Mouse (Mus musculus) intestine, embryonic 16.5 days (tissue): Measurements from ENCODE around the gene Cabs1. TPM values are rescaled to one million over a fixed set of nuclear protein-coding genes. Genes with fewer than 3 reads are reported as not detected.

Experiments used
- ATAC-seq: fragments of 200-750 bp; cut with Nextera tagmentation; 2 replicates; pipeline ENCODE4 v1.8.0; 2017; ENCODE audit warnings: moderate TSS enrichment, moderate library complexity
- H3K27ac ChIP-seq: fragments of 300-500 bp; sonication (generic); 2 replicates; pipeline ENCODE4 v1.5.1; 2014; ENCODE audit warnings: mild to moderate bottlenecking, low read length
- H3K27me3 ChIP-seq: fragments of 300-500 bp; sonication (generic); replicated peaks from 2 replicates; pipeline ENCODE4 v1.6.1; 2014; ENCODE audit warnings: low read length, control low read depth, mixed read lengths; ENCODE audit not compliant: control insufficient read depth, insufficient read depth
- H3K36me3 ChIP-seq: fragments of 300-500 bp; sonication (generic); 2 replicates; pipeline ENCODE4 v1.6.1; 2014; ENCODE audit warnings: low read length, control low read depth; ENCODE audit not compliant: control insufficient read depth, insufficient read depth
- H3K4me1 ChIP-seq: fragments of 300-500 bp; sonication (generic); 2 replicates; pipeline ENCODE4 v1.6.1; 2014; ENCODE audit warnings: low read length, control low read depth, mixed read lengths; ENCODE audit not compliant: control insufficient read depth, insufficient read depth
- H3K4me2 ChIP-seq: fragments of 300-500 bp; sonication (generic); 2 replicates; pipeline ENCODE4 v1.6.1; 2014; ENCODE audit warnings: low read depth, low read length, control low read depth
- H3K4me3 ChIP-seq: fragments of 300-500 bp; sonication (generic); 2 replicates; pipeline ENCODE4 v1.5.1; 2014; ENCODE audit warnings: mild to moderate bottlenecking, low read length
- H3K9ac ChIP-seq: fragments of 300-500 bp; sonication (generic); 2 replicates; pipeline ENCODE4 v1.6.1; 2014; ENCODE audit warnings: low read depth, low read length
- H3K9me3 ChIP-seq: fragments of 300-500 bp; sonication (generic); 2 replicates; pipeline ENCODE4 v1.6.1; 2016; ENCODE audit warnings: low read length, control low read depth; ENCODE audit not compliant: control insufficient read depth
- WGBS: fragments of 180-500 bp; shearing (Covaris S2); extraction: QIAGEN DNeasy Blood & Tissue Kit; methylation state at CpG from one replicate; pipeline ENCODE4 v1.1.7; 2014; 5-methylcytosine and 5-hydroxymethylcytosine counted together
- polyA plus RNA-seq: library from polyadenylated mRNA; unstranded; fragments of >200 nt; fragmentation: Nextera tagmentation; extraction: Ambion mirVana; gene quantifications from 2 replicates; pipeline ENCODE4 v1.2.1, GENCODE M21; 2015

The Cabs1 gene
- not detected in 2 replicates for polyA plus RNA-seq

GRCm38 (mm10) chr5:87979139-87979538, at the start of gene Cabs1:
Gene Cabs1, plus strand, starts transcription at chr5:87979439.
- no peak within 1 kb of the TSS for H3K4me3 ChIP-seq
- H3K9me3 ChIP-seq, result no peaks in the 10 kb centered on the region
- no peak for ATAC-seq
- H3K36me3 ChIP-seq, result no peaks in the 10 kb centered on the region
- WGBS, result 89% methylated on average over 3 of the region's 3 CpGs
- H3K27me3 ChIP-seq, result no peaks in the 10 kb centered on the region
- H3K4me2 ChIP-seq, result no peak within 1 kb of the TSS
- H3K4me1 ChIP-seq, result no peaks in the 10 kb centered on the region
- H3K9ac ChIP-seq, result no peak within 1 kb of the TSS
- no peak within 1 kb of the TSS for H3K27ac ChIP-seq

GRCm38 (mm10) chr5:87931603-87932002, 47.6 kb upstream of the Cabs1 start:
- ATAC-seq, result no peak

GRCm38 (mm10) chr5:87940752-87941151, 38.5 kb upstream of the Cabs1 start:
- H3K27me3 ChIP-seq, result no peaks in the 10 kb centered on the region
- no peak for ATAC-seq
- H3K9me3 ChIP-seq, result no peaks in the 10 kb centered on the region
- no peaks in the 10 kb centered on the region for H3K36me3 ChIP-seq
- H3K4me3 ChIP-seq, result no peak overlapping the region
- H3K27ac ChIP-seq, result no peak overlapping the region
- H3K4me2 ChIP-seq, result no peak overlapping the region
- H3K9ac ChIP-seq, result no peak overlapping the region
- H3K4me1 ChIP-seq, result no peaks in the 10 kb centered on the region
- WGBS, result 37% methylated on average over 3 of the region's 3 CpGs

More at GRCm38 (mm10) chr5:87931603-87932002, 47.6 kb upstream of the Cabs1 start:
- Histone ChIP-seq H3K4me1 (no peaks in the 10 kb centered on the region), H3K4me3 (no peak overlapping the region), H3K9ac (no peak overlapping the region), H3K4me2 (no peak overlapping the region), H3K9me3 (no peaks in the 10 kb centered on the region), H3K27me3 (no peaks in the 10 kb centered on the region), H3K27ac (no peak overlapping the region), H3K36me3 (no peaks in the 10 kb centered on the region)
- WGBS, result 62% methylated on average over 1 of the region's 1 CpGs

GRCm38 (mm10) chr5:87942515-87942914, 36.7 kb upstream of the Cabs1 start:
- H3K9ac ChIP-seq, result no peak overlapping the region
- no peak overlapping the region for H3K27ac ChIP-seq
- no peak overlapping the region for H3K4me2 ChIP-seq
- H3K4me1 ChIP-seq, result no peaks in the 10 kb centered on the region
- H3K9me3 ChIP-seq, result no peaks in the 10 kb centered on the region
- ATAC-seq, result no peak
- H3K4me3 ChIP-seq, result no peak overlapping the region
- no peaks in the 10 kb centered on the region for H3K36me3 ChIP-seq
- no peaks in the 10 kb centered on the region for H3K27me3 ChIP-seq

- no peaks in the 10 kb centered on the region for H3K9me3 ChIP-seq
- H3K36me3 ChIP-seq, result no peaks in the 10 kb centered on the region
- no peak overlapping the region for H3K4me3 ChIP-seq
- H3K4me2 ChIP-seq, result no peak overlapping the region
- H3K27me3 ChIP-seq, result no peaks in the 10 kb centered on the region
- no peak overlapping the region for H3K9ac ChIP-seq
- no peak for ATAC-seq
- no peak overlapping the region for H3K27ac ChIP-seq
- H3K4me1 ChIP-seq, result no peaks in the 10 kb centered on the region
Observed at GRCm38 (mm10) chr5:87951836-87952235, 27.4 kb upstream of the Cabs1 start.

GRCm38 (mm10) chr5:87969201-87969600, 10.0 kb upstream of the Cabs1 start, which contains the start of the genes 2310003L06Rik and Gm28434:
Gene 2310003L06Rik, plus strand, starts transcription at chr5:87969459.
Gene Gm28434, plus strand, starts transcription at chr5:87969517.
- no peak within 1 kb of the TSS for H3K27ac ChIP-seq

GRCm38 (mm10) chr5:87982468-87983214, 3.4 kb downstream of the Cabs1 start:
- Histone ChIP-seq H3K9me3 (no peaks in the 10 kb centered on the region), H3K27ac (no peak overlapping the region), H3K4me1 (no peaks in the 10 kb centered on the region), H3K4me3 (no peak overlapping the region), H3K9ac (no peak overlapping the region), H3K27me3 (no peaks in the 10 kb centered on the region), H3K36me3 (no peaks in the 10 kb centered on the region), H3K4me2 (no peak overlapping the region)
- 59% methylated on average over 3 of the region's 3 CpGs for WGBS
- ATAC-seq, result no peak

More at GRCm38 (mm10) chr5:87969201-87969600, 10.0 kb upstream of the Cabs1 start, which contains the start of the genes 2310003L06Rik and Gm28434:
- Histone ChIP-seq H3K4me2 (no peak within 1 kb of the TSS), H3K4me3 (no peak within 1 kb of the TSS), H3K27me3 (no peaks in the 10 kb centered on the region), H3K9me3 (no peaks in the 10 kb centered on the region), H3K36me3 (no peaks in the 10 kb centered on the region), H3K9ac (no peak within 1 kb of the TSS), H3K4me1 (no peaks in the 10 kb centered on the region)
- no peak for ATAC-seq
- 57% methylated on average over 2 of the region's 2 CpGs for WGBS

GRCm38 (mm10) chr5:88002249-88002648, 23.0 kb downstream of the Cabs1 start, which contains the start of gene Smr3a:
Gene Smr3a, plus strand, starts transcription at chr5:88002549.
- H3K9me3 ChIP-seq, result no peaks in the 10 kb centered on the region
- no peaks in the 10 kb centered on the region for H3K27me3 ChIP-seq
- H3K36me3 ChIP-seq, result no peaks in the 10 kb centered on the region
- H3K27ac ChIP-seq, result no peak within 1 kb of the TSS
- 86% methylated on average over 3 of the region's 3 CpGs for WGBS
- no peak within 1 kb of the TSS for H3K9ac ChIP-seq
- no peak within 1 kb of the TSS for H3K4me2 ChIP-seq
- no peak within 1 kb of the TSS for H3K4me3 ChIP-seq
- H3K4me1 ChIP-seq, result no peaks in the 10 kb centered on the region
- ATAC-seq, result no peak

- Histone ChIP-seq H3K4me2 (no peak overlapping the region), H3K4me3 (no peak overlapping the region)
- no peak for ATAC-seq
Observed at GRCm38 (mm10) chr5:88005241-88005640, 26.0 kb downstream of the Cabs1 start.

More at GRCm38 (mm10) chr5:88005241-88005640, 26.0 kb downstream of the Cabs1 start:
- no peak overlapping the region for H3K9ac ChIP-seq
- no peaks in the 10 kb centered on the region for H3K36me3 ChIP-seq
- no peaks in the 10 kb centered on the region for H3K4me1 ChIP-seq
- no peaks in the 10 kb centered on the region for H3K9me3 ChIP-seq
- no peak overlapping the region for H3K27ac ChIP-seq
- no peaks in the 10 kb centered on the region for H3K27me3 ChIP-seq
